Mouse (Mus musculus) embryonic facial prominence, embryonic 14.5 days (tissue): Measurements from ENCODE around the gene Fgfr1op2. TPM values are rescaled to one million over a fixed set of nuclear protein-coding genes. Genes with fewer than 3 reads are reported as not detected.

ENCODE experiments used
- ATAC-seq: fragments of 200-750 bp; cut with Nextera tagmentation; 2 replicates; pipeline ENCODE4 v1.8.0; 2017; ENCODE audit warnings: low read depth, moderate number of reproducible peaks, moderate TSS enrichment
- DNase-seq: peaks from one replicate; pipeline ENCODE4 v3.0.0-alpha.2; 2015; ENCODE audit warnings: low spot score
- H3K27ac ChIP-seq: fragments of 300-500 bp; sonication (generic); replicated peaks from 2 replicates; pipeline ENCODE4 v1.5.1; 2014; ENCODE audit warnings: low read depth, mild to moderate bottlenecking, low read length, moderate library complexity
- H3K27me3 ChIP-seq: fragments of 300-500 bp; sonication (generic); replicated peaks from 2 replicates; pipeline ENCODE4 v1.6.1; 2014; ENCODE audit warnings: low read length; ENCODE audit not compliant: control insufficient read depth, insufficient read depth
- H3K36me3 ChIP-seq: fragments of 300-500 bp; sonication (generic); 2 replicates; pipeline ENCODE4 v1.6.1; 2014; ENCODE audit warnings: low read length, mixed read lengths; ENCODE audit not compliant: control insufficient read depth, insufficient read depth
- H3K4me1 ChIP-seq: fragments of 300-500 bp; sonication (generic); 2 replicates; pipeline ENCODE4 v1.6.1; 2014; ENCODE audit warnings: antibody characterized with exemption, low read length; ENCODE audit not compliant: control insufficient read depth, insufficient read depth
- H3K4me2 ChIP-seq: fragments of 300-500 bp; sonication (generic); 2 replicates; pipeline ENCODE4 v1.6.1; 2014; ENCODE audit warnings: low read depth, mild to moderate bottlenecking, low read length, moderate library complexity, mixed read lengths
- H3K4me3 ChIP-seq: fragments of 300-500 bp; sonication (generic); 2 replicates; pipeline ENCODE4 v1.5.1; 2014; ENCODE audit warnings: low read depth, mild to moderate bottlenecking, low read length
- H3K9ac ChIP-seq: fragments of 300-500 bp; sonication (generic); 2 replicates; pipeline ENCODE4 v1.6.1; 2014; ENCODE audit warnings: low read depth, mild to moderate bottlenecking, low read length, moderate library complexity, mixed read lengths
- H3K9me3 ChIP-seq: fragments of 300-500 bp; sonication (generic); 2 replicates; pipeline ENCODE4 v1.6.1; 2016; ENCODE audit warnings: low read length; ENCODE audit not compliant: control insufficient read depth
- WGBS: fragments of 180-500 bp; shearing (Covaris S2); extraction: QIAGEN DNeasy Blood & Tissue Kit; methylation state at CpG from one replicate; pipeline ENCODE4 v1.1.7; 2014; 5-methylcytosine and 5-hydroxymethylcytosine counted together
- polyA plus RNA-seq: library from polyadenylated mRNA; unstranded; fragments of >200 nt; fragmentation: Nextera tagmentation; extraction: Ambion mirVana; gene quantifications from 2 replicates; pipeline ENCODE4 v1.2.1, GENCODE M21; 2014

Gene Fgfr1op2
- polyA plus RNA-seq = 91.6 and 94.2 TPM in 2 replicates

GRCm38 (mm10) chr6:146576903-146577302 is at the start of gene Fgfr1op2:
Gene Fgfr1op2 (plus strand): TSS chr6:146577203.
- H3K9me3 ChIP-seq = no peaks in the 10 kb centered on the region
- peaks cover 3% of the 10 kb centered on the region; the same call in 1 of the 2 replicates for H3K36me3 ChIP-seq
- H3K4me2 ChIP-seq = peak within 1 kb of the TSS; percentile 71
- H3K4me3 ChIP-seq = peak within 1 kb of the TSS; percentile 62
- under 1% methylated on average over 13 of the region's 13 CpGs for WGBS
- DNase-seq (no peak), ATAC-seq (no peak)
- H3K27ac ChIP-seq = peak within 1 kb of the TSS; percentile 98
- H3K27me3 ChIP-seq = no peaks in the 10 kb centered on the region
- peaks cover 25% of the 10 kb centered on the region for H3K4me1 ChIP-seq
- peak within 1 kb of the TSS; percentile 86 for H3K9ac ChIP-seq

DNA sequence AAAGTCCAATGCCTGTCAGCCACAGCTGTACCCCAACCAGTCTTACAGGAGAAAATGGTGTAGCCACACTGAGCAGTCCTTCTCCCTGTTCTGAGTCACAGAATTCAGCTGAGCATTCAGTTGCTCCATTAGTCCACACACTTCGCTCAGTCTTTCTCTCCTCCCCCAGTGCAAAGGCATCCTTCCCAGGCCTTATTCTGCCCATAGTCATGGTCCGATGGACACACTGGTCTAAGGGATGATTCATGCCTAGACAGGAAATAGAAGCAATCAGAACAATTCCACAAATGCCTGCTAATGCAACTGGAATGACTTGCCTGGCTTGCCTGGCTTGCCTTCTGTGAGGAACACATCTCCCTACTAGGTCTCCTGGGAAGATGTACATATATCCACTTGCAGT is 49.5 kb upstream of the Fgfr1op2 start:
- Histone ChIP-seq H3K36me3 (no peaks in the 10 kb centered on the region), H3K27me3 (no peaks in the 10 kb centered on the region)

DNA sequence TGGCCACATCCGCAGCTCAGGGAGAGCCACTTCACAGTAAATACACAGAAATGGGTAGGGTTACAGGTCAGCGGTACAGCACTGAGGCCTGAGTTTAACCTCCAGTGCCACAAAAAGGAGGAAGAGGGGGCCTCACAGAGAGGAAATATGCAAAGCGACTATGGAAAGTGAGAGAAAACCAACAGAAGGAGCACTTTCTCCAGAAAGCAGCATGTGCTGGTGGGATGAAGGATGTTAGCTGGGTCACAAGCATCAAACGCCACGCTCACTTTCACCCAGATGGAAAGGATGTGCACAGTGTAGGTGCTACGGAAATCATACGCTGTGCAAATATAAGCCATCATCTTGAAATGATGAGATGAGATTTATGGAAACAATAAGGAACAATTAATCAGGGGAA is 46.6 kb upstream of the Fgfr1op2 start:
- no peak for ATAC-seq
- 53% methylated on average over 7 of the region's 7 CpGs for WGBS
- H3K27ac ChIP-seq = no peak overlapping the region

More for the DNA sequence above, 49.5 kb upstream of the Fgfr1op2 start:
- Histone ChIP-seq H3K4me1 (no peaks in the 10 kb centered on the region), H3K9me3 (no peaks in the 10 kb centered on the region), H3K4me2 (no peak overlapping the region), H3K9ac (no peak overlapping the region), H3K27ac (no peak overlapping the region), H3K4me3 (no peak overlapping the region)
- ATAC-seq = no peak
- WGBS = 85% methylated on average over 2 of the region's 2 CpGs
- DNase-seq = no peak

GRCm38 (mm10) chr6:146530769-146531168 is 46.2 kb upstream of the Fgfr1op2 start:
- Histone ChIP-seq H3K36me3 (no peaks in the 10 kb centered on the region), H3K27me3 (no peaks in the 10 kb centered on the region), H3K4me2 (no peak overlapping the region), H3K27ac (no peak overlapping the region), H3K4me1 (no peaks in the 10 kb centered on the region), H3K9ac (no peak overlapping the region), H3K4me3 (no peak overlapping the region), H3K9me3 (no peaks in the 10 kb centered on the region)
- DNase-seq (peak; percentile 15), ATAC-seq (no peak)
- 63% methylated on average over 5 of the region's 5 CpGs for WGBS

More for the DNA sequence above, 46.6 kb upstream of the Fgfr1op2 start:
- Histone ChIP-seq H3K36me3 (no peaks in the 10 kb centered on the region), H3K9ac (no peak overlapping the region), H3K27me3 (no peaks in the 10 kb centered on the region), H3K9me3 (no peaks in the 10 kb centered on the region), H3K4me1 (no peaks in the 10 kb centered on the region), H3K4me3 (no peak overlapping the region), H3K4me2 (no peak overlapping the region)
- DNase-seq = no peak

GRCm38 (mm10) chr6:146533146-146533545 is 43.9 kb upstream of the Fgfr1op2 start:
- no peaks in the 10 kb centered on the region for H3K4me1 ChIP-seq
- no peak overlapping the region for H3K9ac ChIP-seq
- H3K9me3 ChIP-seq = no peaks in the 10 kb centered on the region
- H3K4me2 ChIP-seq = no peak overlapping the region
- ATAC-seq (no peak), DNase-seq (no peak)
- no peak overlapping the region for H3K27ac ChIP-seq
- H3K36me3 ChIP-seq = no peaks in the 10 kb centered on the region
- no peaks in the 10 kb centered on the region for H3K27me3 ChIP-seq
- no peak overlapping the region for H3K4me3 ChIP-seq
- WGBS = 82% methylated on average over 4 of the region's 4 CpGs

GRCm38 (mm10) chr6:146535501-146535900 is 41.5 kb upstream of the Fgfr1op2 start:
- no peak overlapping the region for H3K4me3 ChIP-seq
- no peaks in the 10 kb centered on the region for H3K27me3 ChIP-seq
- H3K4me1 ChIP-seq = no peaks in the 10 kb centered on the region
- no peaks in the 10 kb centered on the region for H3K9me3 ChIP-seq
- ATAC-seq (no peak), DNase-seq (no peak)
- H3K27ac ChIP-seq = no peak overlapping the region
- WGBS = 91% methylated on average over 5 of the region's 5 CpGs
- H3K36me3 ChIP-seq = no peaks in the 10 kb centered on the region
- H3K9ac ChIP-seq = no peak overlapping the region
- H3K4me2 ChIP-seq = no peak overlapping the region

- no peak overlapping the region for H3K27ac ChIP-seq
- H3K4me3 ChIP-seq = no peak overlapping the region
- no peaks in the 10 kb centered on the region for H3K36me3 ChIP-seq
- no peak overlapping the region for H3K4me2 ChIP-seq
- 88% methylated on average over 4 of the region's 4 CpGs for WGBS
- H3K4me1 ChIP-seq = no peaks in the 10 kb centered on the region
- H3K9ac ChIP-seq = no peak overlapping the region
- no peaks in the 10 kb centered on the region for H3K9me3 ChIP-seq
- DNase-seq (peak; percentile 8), ATAC-seq (no peak)
- H3K27me3 ChIP-seq = no peaks in the 10 kb centered on the region
Measured at GRCm38 (mm10) chr6:146537111-146537510, 39.9 kb upstream of the Fgfr1op2 start.

DNA sequence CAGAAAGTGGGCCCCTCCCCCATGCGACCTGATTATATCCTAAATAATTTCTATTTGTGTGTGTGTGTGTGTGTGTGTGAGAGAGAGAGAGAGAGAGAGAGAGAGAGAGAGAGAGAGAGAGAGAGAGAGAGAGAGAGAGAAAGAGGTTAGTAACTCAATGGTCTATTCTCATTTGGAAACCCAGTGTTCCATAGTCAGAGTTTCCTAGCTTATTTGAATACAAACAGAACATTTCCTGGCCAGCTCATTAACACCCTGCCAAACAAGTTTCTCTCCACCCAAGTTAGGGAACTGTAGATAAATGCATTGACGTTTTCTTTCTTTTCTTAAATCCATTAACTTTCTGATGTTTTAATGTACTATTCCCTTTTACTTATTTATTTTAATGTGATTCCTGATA is 38.9 kb upstream of the Fgfr1op2 start:
- Histone ChIP-seq H3K27me3 (no peaks in the 10 kb centered on the region), H3K36me3 (no peaks in the 10 kb centered on the region), H3K9ac (no peak overlapping the region), H3K4me2 (no peak overlapping the region), H3K27ac (no peak overlapping the region), H3K4me1 (no peaks in the 10 kb centered on the region), H3K4me3 (no peak overlapping the region), H3K9me3 (no peaks in the 10 kb centered on the region)
- DNase-seq = no peak
- ATAC-seq = no peak
- WGBS = 68% methylated on average over 2 of the region's 2 CpGs

- H3K27ac ChIP-seq = no peak overlapping the region
- H3K4me3 ChIP-seq = no peak overlapping the region
- 54% methylated on average over 4 of the region's 4 CpGs for WGBS
Measured at GRCm38 (mm10) chr6:146538661-146539060, 38.3 kb upstream of the Fgfr1op2 start.

More at GRCm38 (mm10) chr6:146538661-146539060, 38.3 kb upstream of the Fgfr1op2 start:
- no peaks in the 10 kb centered on the region for H3K27me3 ChIP-seq
- H3K9ac ChIP-seq = no peak overlapping the region
- H3K4me1 ChIP-seq = no peaks in the 10 kb centered on the region
- no peak overlapping the region for H3K4me2 ChIP-seq
- H3K36me3 ChIP-seq = no peaks in the 10 kb centered on the region
- ATAC-seq (no peak), DNase-seq (no peak)
- H3K9me3 ChIP-seq = no peaks in the 10 kb centered on the region
